Mouse (Mus musculus) neural tube, embryonic 15.5 days (tissue): ENCODE measurements around the gene R3hdm2. TPM values are rescaled to one million over a fixed set of nuclear protein-coding genes. Genes with fewer than 3 reads are reported as not detected.

Source experiments
- ATAC-seq: fragments of 200-750 bp; cut with Nextera tagmentation; 2 replicates; pipeline ENCODE4 v1.8.0; 2017; ENCODE audit warnings: mild to moderate bottlenecking, moderate TSS enrichment, moderate library complexity; ENCODE audit not compliant: low FRiP score
- H3K27ac ChIP-seq: fragments of 300-500 bp; sonication (generic); replicated peaks from 2 replicates; pipeline ENCODE4 v1.5.1; 2015; ENCODE audit warnings: mild to moderate bottlenecking, inconsistent platforms
- H3K27me3 ChIP-seq: fragments of 300-500 bp; sonication (generic); replicated peaks from 2 replicates; pipeline ENCODE4 v1.6.1; 2015; ENCODE audit warnings: inconsistent platforms
- H3K36me3 ChIP-seq: fragments of 300-500 bp; sonication (generic); 2 replicates; pipeline ENCODE4 v1.6.1; 2015; ENCODE audit warnings: inconsistent platforms
- H3K4me1 ChIP-seq: fragments of 300-500 bp; sonication (generic); 2 replicates; pipeline ENCODE4 v1.6.1; 2015; ENCODE audit warnings: inconsistent platforms
- H3K4me2 ChIP-seq: fragments of 300-500 bp; sonication (generic); 2 replicates; pipeline ENCODE4 v1.6.1; 2015; ENCODE audit warnings: inconsistent platforms, mild to moderate bottlenecking, moderate library complexity
- H3K4me3 ChIP-seq: fragments of 300-500 bp; sonication (generic); replicated peaks from 2 replicates; pipeline ENCODE4 v1.5.1; 2015; ENCODE audit warnings: mild to moderate bottlenecking, inconsistent platforms
- H3K9ac ChIP-seq: fragments of 300-500 bp; sonication (generic); replicated peaks from 2 replicates; pipeline ENCODE4 v1.6.1; 2015; ENCODE audit warnings: mild to moderate bottlenecking, inconsistent platforms
- H3K9me3 ChIP-seq: fragments of 300-500 bp; sonication (generic); replicated peaks from 2 replicates; pipeline ENCODE4 v1.6.1; 2016; ENCODE audit warnings: inconsistent platforms
- WGBS: fragments of 180-500 bp; shearing (Covaris S2); methylation state at CpG from one replicate; pipeline ENCODE4 v1.1.7; 2015; ENCODE audit warnings: mixed read lengths; 5-methylcytosine and 5-hydroxymethylcytosine counted together
- polyA plus RNA-seq: library from polyadenylated mRNA; unstranded; fragments of >200 nt; fragmentation: Nextera tagmentation; extraction: Ambion mirVana; gene quantifications from 2 replicates; pipeline ENCODE4 v1.2.1, GENCODE M21; 2015

R3hdm2 gene
- polyA plus RNA-seq, 1 experiment from 2014 or later = 30.7 TPM

GRCm38 (mm10) chr10:127341891-127342639 lies 38.1 kb upstream of the R3hdm2 start, which contains the start of gene Gli1:
TSS of gene Gli1 (minus strand) at chr10:127341974.
- Histone ChIP-seq H3K36me3 (no peaks in the 10 kb centered on the region), H3K27ac (peak within 1 kb of the TSS; percentile 72), H3K4me3 (peak within 1 kb of the TSS; percentile 39), H3K4me1 (peaks cover 38% of the 10 kb centered on the region), H3K9ac (0 out of 2 replicates have a peak within 1 kb of the TSS, but pooled peaks have one; percentile 28), H3K27me3 (peaks cover 32% of the 10 kb centered on the region), H3K4me2 (peak within 1 kb of the TSS; percentile 67), H3K9me3 (no peaks in the 10 kb centered on the region)
- under 1% methylated on average over 29 of the region's 29 CpGs for WGBS
- ATAC-seq = peak; percentile 30; the same call in 1 of the 2 replicates

GRCm38 (mm10) chr10:127343029-127343428 lies 37.1 kb upstream of the R3hdm2 start:
- H3K27ac ChIP-seq = no peak overlapping the region
- H3K27me3 ChIP-seq = peaks cover 32% of the 10 kb centered on the region
- no peak overlapping the region for H3K4me2 ChIP-seq
- H3K9me3 ChIP-seq = no peaks in the 10 kb centered on the region
- no peak for ATAC-seq
- peaks cover 38% of the 10 kb centered on the region for H3K4me1 ChIP-seq
- WGBS = 77% methylated on average over 3 of the region's 3 CpGs
- H3K36me3 ChIP-seq = no peaks in the 10 kb centered on the region
- H3K4me3 ChIP-seq = no peak overlapping the region
- no peak overlapping the region for H3K9ac ChIP-seq

- peaks cover 23% of the 10 kb centered on the region for H3K4me1 ChIP-seq
- no peaks in the 10 kb centered on the region for H3K9me3 ChIP-seq
- H3K27ac ChIP-seq = no peak overlapping the region
- peaks cover 19% of the 10 kb centered on the region for H3K27me3 ChIP-seq
- no peak overlapping the region for H3K4me3 ChIP-seq
- 90% methylated on average over 3 of the region's 3 CpGs for WGBS
- no peaks in the 10 kb centered on the region for H3K36me3 ChIP-seq
- H3K9ac ChIP-seq = no peak overlapping the region
- no peak overlapping the region for H3K4me2 ChIP-seq
- no peak for ATAC-seq
Measured at GRCm38 (mm10) chr10:127346173-127346572, 34.0 kb upstream of the R3hdm2 start.

GRCm38 (mm10) chr10:127348957-127349356 lies 31.2 kb upstream of the R3hdm2 start:
- no peak overlapping the region for H3K27ac ChIP-seq
- H3K9ac ChIP-seq = no peak overlapping the region
- peaks cover 8% of the 10 kb centered on the region; the same call in 1 of the 2 replicates for H3K4me1 ChIP-seq
- H3K36me3 ChIP-seq = no peaks in the 10 kb centered on the region
- no peak overlapping the region for H3K4me2 ChIP-seq
- WGBS = 67% methylated on average over 4 of the region's 4 CpGs
- 0 out of 2 replicates have a peak, but pooled peaks cover 5% of the 10 kb centered on the region for H3K27me3 ChIP-seq
- H3K9me3 ChIP-seq = no peaks in the 10 kb centered on the region
- no peak for ATAC-seq
- H3K4me3 ChIP-seq = no peak overlapping the region

GRCm38 (mm10) chr10:127349810-127350209 lies 30.3 kb upstream of the R3hdm2 start:
- Histone ChIP-seq H3K27ac (no peak overlapping the region), H3K4me2 (no peak overlapping the region), H3K4me3 (no peak overlapping the region), H3K27me3 (0 out of 2 replicates have a peak, but pooled peaks cover 5% of the 10 kb centered on the region), H3K9ac (no peak overlapping the region), H3K4me1 (peaks cover 8% of the 10 kb centered on the region; the same call in 1 of the 2 replicates), H3K9me3 (no peaks in the 10 kb centered on the region), H3K36me3 (no peaks in the 10 kb centered on the region)
- no peak for ATAC-seq
- WGBS = 78% methylated on average over 8 of the region's 8 CpGs

- H3K27me3 ChIP-seq = 0 out of 2 replicates have a peak, but pooled peaks cover 5% of the 10 kb centered on the region
- ATAC-seq = peak; percentile 74
- H3K9me3 ChIP-seq = no peaks in the 10 kb centered on the region
- H3K36me3 ChIP-seq = no peaks in the 10 kb centered on the region
- H3K9ac ChIP-seq = 0 out of 2 replicates have a peak overlapping the region, but pooled peaks have one; percentile 31
- peak overlapping the region; percentile 17; the same call in 1 of the 2 replicates for H3K4me3 ChIP-seq
- H3K4me1 ChIP-seq = peaks cover 8% of the 10 kb centered on the region; the same call in 1 of the 2 replicates
- WGBS = 15% methylated on average over 24 of the region's 24 CpGs
- peak overlapping the region; percentile 52 for H3K4me2 ChIP-seq
- no peak overlapping the region for H3K27ac ChIP-seq
Measured at GRCm38 (mm10) chr10:127350594-127351284, 29.4 kb upstream of the R3hdm2 start.

- 80% methylated on average over 8 of the region's 8 CpGs for WGBS
- 0 out of 2 replicates have a peak, but pooled peaks cover 5% of the 10 kb centered on the region for H3K27me3 ChIP-seq
- no peaks in the 10 kb centered on the region for H3K36me3 ChIP-seq
- peaks cover 8% of the 10 kb centered on the region; the same call in 1 of the 2 replicates for H3K4me1 ChIP-seq
- H3K4me2 ChIP-seq = peak overlapping the region; percentile 52; the same call in 1 of the 2 replicates
- ATAC-seq = no peak
- H3K9ac ChIP-seq = no peak overlapping the region
- H3K27ac ChIP-seq = no peak overlapping the region
- no peak overlapping the region for H3K4me3 ChIP-seq
- no peaks in the 10 kb centered on the region for H3K9me3 ChIP-seq
Measured at GRCm38 (mm10) chr10:127351285-127351595, 28.9 kb upstream of the R3hdm2 start.

- Histone ChIP-seq H3K27me3 (0 out of 2 replicates have a peak, but pooled peaks cover 5% of the 10 kb centered on the region), H3K9me3 (no peaks in the 10 kb centered on the region), H3K36me3 (no peaks in the 10 kb centered on the region), H3K27ac (no peak overlapping the region), H3K4me1 (peaks cover 8% of the 10 kb centered on the region; the same call in 1 of the 2 replicates), H3K9ac (no peak overlapping the region), H3K4me3 (no peak overlapping the region), H3K4me2 (no peak overlapping the region)
- ATAC-seq = no peak
- WGBS = 79% methylated on average over 8 of the region's 8 CpGs
Measured at GRCm38 (mm10) chr10:127351719-127352118, 28.4 kb upstream of the R3hdm2 start.

GRCm38 (mm10) chr10:127352187-127352586 lies 27.9 kb upstream of the R3hdm2 start:
- H3K4me2 ChIP-seq = no peak overlapping the region
- no peak overlapping the region for H3K27ac ChIP-seq
- no peaks in the 10 kb centered on the region for H3K36me3 ChIP-seq
- WGBS = 84% methylated on average over 9 of the region's 9 CpGs
- H3K9me3 ChIP-seq = no peaks in the 10 kb centered on the region
- no peak for ATAC-seq
- 0 out of 2 replicates have a peak, but pooled peaks cover 5% of the 10 kb centered on the region for H3K27me3 ChIP-seq
- no peak overlapping the region for H3K9ac ChIP-seq
- H3K4me1 ChIP-seq = peaks cover 8% of the 10 kb centered on the region; the same call in 1 of the 2 replicates
- no peak overlapping the region for H3K4me3 ChIP-seq

GRCm38 (mm10) chr10:127352766-127353165 lies 27.4 kb upstream of the R3hdm2 start:
- Histone ChIP-seq H3K9ac (no peak overlapping the region), H3K36me3 (no peaks in the 10 kb centered on the region), H3K27me3 (0 out of 2 replicates have a peak, but pooled peaks cover 5% of the 10 kb centered on the region), H3K27ac (no peak overlapping the region), H3K4me3 (no peak overlapping the region), H3K4me1 (peaks cover 8% of the 10 kb centered on the region; the same call in 1 of the 2 replicates), H3K4me2 (no peak overlapping the region), H3K9me3 (no peaks in the 10 kb centered on the region)
- no peak for ATAC-seq
- 89% methylated on average over 11 of the region's 11 CpGs for WGBS

GRCm38 (mm10) chr10:127353909-127354895 lies 25.9 kb upstream of the R3hdm2 start, which contains the start of gene Inhbe:
TSS of gene Inhbe (minus strand) at chr10:127354411.
- no peak within 1 kb of the TSS for H3K27ac ChIP-seq

More at GRCm38 (mm10) chr10:127353909-127354895, 25.9 kb upstream of the R3hdm2 start, which contains the start of gene Inhbe:
- H3K9ac ChIP-seq = no peak within 1 kb of the TSS
- H3K4me2 ChIP-seq = no peak within 1 kb of the TSS
- no peaks in the 10 kb centered on the region for H3K36me3 ChIP-seq
- peaks cover 8% of the 10 kb centered on the region; the same call in 1 of the 2 replicates for H3K4me1 ChIP-seq
- H3K27me3 ChIP-seq = 0 out of 2 replicates have a peak, but pooled peaks cover 5% of the 10 kb centered on the region
- 88% methylated on average over 18 of the region's 18 CpGs for WGBS
- no peak for ATAC-seq
- H3K9me3 ChIP-seq = no peaks in the 10 kb centered on the region
- H3K4me3 ChIP-seq = no peak within 1 kb of the TSS
